Mouse (Mus musculus) cerebellum, adult 11-12 months (tissue): ENCODE results near the gene Ube3b.
A peak's percentile ranks its signal among the peaks of the same experiment; 100 is the strongest.

Source experiments
- DNase-seq: peaks from one replicate; pipeline ENCODE4 v3.0.0; 2022

Ube3b gene

DNA sequence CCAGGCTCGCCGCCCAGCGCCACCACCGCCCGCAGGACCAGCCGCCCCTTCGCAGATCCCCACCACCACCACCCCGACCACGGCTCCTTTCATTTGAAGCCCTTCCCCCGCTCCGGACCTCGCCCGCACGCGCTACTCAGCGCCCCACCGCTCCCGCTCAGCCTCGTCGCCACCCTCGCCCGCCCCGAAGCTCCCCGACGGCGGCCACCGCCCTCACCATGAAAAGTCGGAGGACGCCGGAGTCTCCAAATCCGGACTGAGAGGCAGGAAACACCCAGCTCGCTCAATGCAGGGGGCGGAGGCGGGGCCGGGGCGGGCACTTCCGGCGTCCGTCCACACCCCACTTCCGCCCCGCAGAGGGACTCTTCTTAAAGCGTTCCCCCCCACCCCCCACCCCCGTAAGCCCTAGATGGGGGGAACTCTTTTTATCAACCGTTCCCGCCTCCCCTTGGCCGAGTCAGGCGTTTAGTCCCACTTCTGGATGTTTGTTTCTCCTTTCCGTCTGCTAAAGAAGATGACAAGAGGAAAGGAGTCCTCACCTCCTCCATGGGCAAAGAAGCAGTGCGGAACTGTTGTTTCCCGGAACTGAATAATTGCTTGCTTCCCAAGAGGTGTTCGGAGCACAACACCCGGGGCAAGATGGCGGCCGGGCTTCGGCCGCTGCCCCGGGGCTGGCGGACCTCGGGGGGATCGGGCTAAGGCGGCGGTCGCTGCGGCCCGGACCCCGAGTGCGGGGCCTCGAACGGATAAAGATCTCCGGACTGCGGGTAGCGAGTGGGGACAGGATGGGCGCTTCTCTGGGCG lies at the start of gene Ube3b, which contains the start of gene Kctd10:
Gene Ube3b, plus strand, starts transcription at position 399 of the 804 bp plus-strand sequence.
Gene Kctd10, minus strand, starts transcription at position 300 of the 804 bp plus-strand sequence.
- DNase-seq: peak; percentile 75

DNA sequence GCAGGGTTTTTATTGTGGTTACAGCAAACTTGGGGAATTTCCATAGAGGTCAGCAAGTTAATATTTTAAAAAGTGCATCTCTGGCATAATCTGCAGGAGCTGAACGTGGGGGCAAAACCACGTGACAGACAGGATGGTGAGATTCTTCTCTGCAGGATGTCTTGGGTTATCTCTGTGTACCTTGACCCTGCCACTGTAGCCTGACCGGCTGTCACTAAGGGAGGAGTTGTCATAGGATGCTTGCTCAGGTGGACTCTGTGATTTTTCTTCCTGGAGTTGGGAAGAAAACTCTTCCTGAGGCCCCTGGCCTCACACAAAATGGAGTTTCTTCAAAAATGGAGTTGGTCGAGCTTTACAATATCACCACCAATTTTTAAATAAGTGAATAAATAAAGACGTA lies 37.4 kb upstream of the Ube3b start:
- DNase-seq: no peak

DNA sequence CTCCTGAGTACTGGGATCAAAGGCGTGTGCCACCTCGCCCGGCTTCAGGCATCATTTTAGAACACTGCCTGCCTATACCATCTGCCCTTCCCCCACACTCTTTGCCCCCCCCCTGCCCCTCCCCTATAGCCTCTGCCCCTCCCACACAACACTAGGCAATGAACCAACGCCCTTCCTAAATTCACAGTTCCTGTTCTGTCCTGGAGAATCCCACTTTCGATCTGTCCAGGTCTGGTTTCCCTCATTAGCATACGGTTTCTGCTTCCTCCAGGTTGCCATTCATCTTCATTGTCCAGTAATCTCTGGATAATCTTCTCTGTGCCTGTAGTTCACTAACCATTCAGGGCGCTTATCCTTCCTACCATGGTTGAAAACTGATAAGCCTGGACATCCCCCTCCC lies 36.8 kb upstream of the Ube3b start:
- DNase-seq: no peak

DNA sequence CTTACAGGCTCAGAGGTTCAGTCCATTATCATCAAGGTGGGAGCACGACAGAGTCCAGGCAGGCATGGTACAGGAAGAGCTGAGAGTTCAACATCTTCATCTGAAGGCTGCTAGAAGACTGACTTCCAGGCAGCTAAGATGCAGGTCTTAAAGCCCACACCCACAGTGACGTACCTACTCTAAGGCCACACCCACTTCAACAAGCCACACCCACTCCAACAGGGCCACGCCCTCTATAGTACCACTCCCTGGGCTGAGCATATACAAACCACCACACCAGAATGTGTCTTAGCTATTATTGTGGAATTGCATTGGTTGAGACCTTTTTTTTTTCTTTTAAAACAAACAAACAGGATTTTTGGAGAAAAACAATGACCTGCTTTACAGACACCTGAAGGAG lies 34.9 kb upstream of the Ube3b start:
- no peak for DNase-seq

DNA sequence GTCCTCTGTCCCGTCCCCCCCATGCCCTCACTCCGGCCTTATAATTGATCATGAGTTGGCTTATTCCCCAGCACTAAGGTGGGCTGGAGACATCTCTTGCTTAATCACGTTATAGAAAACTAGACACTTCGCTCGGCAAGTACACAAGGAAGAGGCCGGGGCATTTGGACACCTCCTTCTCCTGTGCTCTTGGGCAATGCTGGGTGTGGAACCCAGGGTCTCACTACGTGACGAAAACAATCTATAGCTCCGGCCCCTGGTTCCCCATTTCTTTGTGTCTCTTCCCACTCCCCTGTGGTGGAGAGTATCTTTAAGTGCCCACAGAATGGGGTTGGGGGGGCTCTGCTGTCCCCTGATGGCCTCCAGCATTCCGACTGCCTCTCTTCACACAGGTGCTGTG lies 33.4 kb upstream of the Ube3b start:
- no peak for DNase-seq

DNA sequence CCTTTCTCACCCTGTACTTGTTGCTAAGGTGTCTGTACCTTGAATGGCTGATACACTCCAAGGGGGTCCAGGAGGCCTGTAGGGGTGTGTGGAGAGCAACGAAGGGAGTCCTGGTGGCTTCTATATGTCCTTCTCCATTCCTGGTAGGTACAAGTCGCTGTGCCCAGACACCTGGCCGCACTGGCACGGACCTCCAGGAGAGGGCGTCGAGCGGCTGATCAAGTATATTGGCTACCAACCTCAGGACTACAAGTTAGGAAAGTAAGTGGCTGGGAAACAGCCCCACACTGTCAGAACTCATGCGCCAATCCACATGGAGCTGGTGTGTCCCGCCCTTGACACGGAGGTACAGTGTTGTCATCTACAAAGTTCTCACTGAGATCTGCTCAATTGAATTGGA lies 28.9 kb upstream of the Ube3b start:
- no peak for DNase-seq

DNA sequence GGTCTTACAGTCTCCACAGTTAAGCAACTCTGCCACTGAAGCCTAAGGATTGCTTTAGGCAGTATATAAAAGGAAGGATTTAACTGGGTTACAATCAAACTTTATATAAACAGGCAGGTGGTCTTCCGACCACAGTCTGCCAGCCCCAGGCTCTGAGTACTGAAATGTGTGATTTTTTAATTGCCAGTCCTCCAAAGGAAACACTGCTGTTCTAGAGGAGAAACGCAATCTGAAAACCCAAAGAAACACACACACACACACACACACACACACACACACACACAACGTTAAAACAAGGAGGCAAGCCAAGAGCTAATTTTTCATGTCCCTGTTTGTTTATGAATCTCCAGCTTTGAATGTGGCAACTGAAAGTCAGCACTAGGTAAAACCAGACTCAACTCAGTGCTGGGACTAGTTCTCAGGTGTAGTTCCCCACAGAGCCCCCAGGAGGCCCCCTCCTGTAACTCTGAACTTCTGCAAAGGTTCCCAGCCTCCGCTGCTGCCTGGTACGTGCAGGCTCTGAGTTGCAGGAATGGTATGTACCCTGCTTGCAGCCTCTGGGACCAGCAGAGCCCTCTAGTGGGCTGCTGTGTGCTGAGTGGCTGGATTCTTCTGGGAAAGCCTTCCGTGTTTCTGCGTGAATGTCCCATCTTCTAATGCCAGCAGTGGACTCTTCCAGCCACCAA lies 24.0 kb upstream of the Ube3b start:
- no peak for DNase-seq

DNA sequence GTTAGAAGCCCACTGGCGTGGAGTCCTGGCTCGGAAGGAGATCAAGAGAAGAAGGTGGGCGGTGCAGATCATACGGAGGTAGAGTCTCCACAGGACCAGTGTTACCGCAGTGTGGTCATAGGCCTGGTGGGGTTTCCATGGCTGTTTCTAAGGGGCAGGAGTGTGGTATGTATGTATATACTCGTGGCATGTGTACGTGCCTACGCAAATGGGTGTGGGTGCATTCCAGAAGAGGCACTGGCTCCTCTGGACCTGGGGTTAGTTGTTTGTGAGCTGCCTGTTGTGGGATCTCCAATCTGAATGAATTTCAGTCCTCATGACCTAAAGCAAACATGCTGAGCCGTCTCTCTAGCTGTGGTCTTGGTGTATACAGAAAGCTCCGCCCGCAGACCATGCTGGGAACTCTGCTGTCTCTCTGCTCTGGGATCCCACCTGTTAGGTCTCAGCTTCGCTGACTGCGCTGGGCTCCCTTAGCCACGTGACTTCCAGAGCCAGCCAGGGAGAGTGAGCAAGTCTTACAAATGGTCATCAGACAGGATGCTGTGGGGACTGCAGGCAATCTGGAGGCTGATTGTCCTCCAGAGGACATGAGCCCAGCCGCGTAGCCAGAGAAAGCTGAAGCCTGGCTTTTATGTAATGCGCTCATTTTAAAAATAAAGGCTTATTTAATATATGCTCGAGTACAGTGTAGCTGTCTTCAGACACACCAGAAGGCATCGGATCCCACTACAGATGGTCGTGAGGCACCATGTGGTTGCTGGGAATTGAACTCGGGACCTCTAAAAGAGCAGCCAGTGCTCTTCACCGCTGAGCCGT lies 23.3 kb upstream of the Ube3b start:
- no peak for DNase-seq

DNA sequence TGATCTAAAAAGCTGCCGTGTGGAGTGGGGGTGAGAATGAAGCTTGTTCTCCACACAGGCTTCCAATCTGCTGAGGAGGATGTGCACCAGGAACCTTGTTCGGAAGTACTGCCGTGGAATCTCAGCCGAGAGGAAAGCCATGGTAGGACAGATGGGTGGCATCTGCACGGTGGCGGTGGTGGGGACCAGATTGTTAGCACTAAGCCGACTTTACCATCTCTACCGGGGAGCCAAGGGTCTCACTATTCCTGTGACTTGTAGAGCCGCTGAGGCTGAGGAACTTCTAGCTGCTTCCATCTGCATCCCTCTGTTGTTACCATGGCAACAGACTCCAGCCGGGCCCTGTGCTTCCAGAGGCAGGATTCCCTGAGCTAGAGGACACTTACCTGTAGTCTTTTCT lies 21.6 kb upstream of the Ube3b start:
- DNase-seq: no peak

DNA sequence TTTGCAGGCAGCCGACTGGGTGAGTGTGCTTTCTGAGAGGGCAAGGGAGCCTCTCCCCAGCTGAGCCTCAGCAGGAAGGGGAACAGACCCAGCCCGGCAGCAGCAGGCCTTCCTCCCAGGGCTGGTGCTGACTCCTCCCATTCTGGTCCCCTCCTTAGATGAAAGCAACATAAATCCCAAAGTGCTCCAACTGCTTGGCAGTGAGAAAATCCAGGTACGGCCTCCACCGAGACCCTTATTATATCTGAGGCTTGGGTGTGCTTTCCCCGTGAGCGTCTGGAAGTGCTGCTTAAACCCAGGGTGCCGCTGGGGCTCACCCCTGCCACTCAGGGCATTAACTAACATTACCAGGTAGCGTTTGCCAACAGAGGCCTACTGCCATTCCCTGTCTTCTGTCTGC lies 20.8 kb upstream of the Ube3b start:
- DNase-seq: no peak

DNA sequence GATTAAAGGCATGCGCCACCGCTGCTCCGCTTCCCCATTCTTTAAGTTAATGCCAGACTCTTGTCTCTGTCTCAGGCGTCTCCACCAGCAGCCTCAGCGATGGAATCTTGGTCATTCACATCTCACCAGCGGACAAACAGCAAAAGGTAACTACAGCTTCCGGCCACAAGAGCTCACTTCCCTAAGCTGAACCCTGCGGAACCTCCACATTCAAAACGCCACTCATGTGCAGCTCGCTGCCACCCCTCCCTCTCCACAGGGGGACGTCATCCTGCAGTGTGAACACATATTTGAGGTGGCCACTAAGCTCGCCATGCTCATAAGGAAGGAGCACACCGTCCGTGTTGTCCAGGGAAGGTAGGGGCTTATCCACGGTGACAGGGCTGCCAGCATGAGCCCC lies 19.4 kb upstream of the Ube3b start:
- no peak for DNase-seq

DNA sequence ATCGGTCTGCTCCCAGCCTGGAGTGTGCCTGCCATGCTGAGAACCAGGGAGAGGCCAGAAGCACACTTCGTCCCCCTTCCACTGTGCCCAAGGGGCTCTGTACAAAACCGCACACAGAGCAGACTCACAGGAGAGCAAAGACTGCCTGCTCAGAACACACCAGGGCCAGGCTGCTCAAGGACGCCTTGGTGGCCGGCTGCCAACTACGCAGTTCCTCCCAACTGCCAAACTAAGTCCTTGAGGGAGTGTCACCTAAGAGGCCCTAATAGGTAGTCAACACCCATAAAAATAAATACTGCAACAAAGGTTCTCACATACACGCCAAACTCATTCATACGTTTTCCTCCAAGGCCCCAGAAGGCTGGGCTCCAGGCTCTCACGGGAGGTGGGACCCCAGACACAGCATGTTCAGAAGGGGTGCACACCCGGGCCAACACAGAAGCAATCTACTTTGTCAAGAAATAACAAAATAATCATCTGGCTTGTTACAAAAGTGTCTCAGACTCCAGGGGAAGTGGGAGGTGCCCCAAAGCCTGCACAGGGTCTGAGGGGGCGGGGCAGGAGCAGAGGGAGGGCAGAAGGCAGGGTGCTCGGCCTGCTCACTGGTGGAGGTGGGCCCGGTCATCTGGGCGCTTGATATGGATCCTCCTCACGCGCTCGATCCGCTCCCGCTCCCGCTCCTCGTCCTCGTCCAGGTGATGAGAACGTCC lies 15.2 kb upstream of the Ube3b start:
- DNase-seq: no peak

DNA sequence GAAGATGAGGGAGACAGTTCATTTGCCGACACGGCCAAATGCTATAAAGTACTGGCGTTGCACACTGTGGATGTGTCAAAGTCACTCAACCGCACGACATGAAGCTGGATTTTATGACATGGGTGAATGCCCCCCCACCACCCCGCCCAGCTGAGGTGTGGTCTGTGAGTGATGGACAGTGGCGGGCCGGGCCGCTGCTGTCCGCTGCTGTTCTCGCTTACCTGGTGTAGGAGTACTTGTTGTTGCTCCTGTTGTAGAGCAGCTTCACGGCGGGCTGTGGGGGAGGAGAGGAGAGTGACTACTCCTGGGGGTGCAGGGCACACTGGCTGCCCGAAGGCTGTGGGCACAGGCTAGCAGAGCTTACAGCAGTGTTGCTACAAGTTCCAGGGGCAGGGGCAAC lies 12.3 kb upstream of the Ube3b start:
- DNase-seq: no peak

DNA sequence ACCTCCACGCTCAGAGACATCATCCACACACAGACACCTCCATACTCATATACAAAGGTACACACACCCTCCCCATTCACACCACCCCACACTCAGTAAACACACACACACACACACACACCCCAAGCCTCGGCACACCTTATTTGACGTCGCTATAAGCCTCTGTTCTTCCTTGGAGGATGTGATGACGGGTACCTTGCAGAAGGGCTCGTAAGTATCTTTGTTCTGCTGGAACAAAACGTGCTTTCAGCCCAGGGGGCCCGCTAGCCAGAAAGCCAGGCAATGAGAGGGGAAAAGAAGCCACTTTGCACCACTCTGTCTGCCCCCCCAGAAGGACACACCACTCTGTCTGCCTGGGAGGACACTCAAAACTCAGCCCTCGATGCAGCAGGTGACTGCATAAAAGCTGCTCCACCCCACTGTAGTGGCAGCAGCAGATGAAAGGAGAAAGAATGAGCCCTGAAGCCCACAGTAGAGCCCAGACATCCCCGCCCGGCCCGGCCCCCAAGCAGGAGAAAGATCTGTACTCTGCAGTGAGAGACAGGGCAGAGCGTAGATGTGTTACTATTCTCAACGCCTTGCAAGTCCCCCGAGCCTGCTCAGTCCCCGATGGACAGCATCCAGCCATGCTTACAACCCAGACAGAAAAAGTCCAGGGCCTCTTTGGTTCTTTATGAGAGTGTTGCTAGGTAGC lies 11.5 kb upstream of the Ube3b start:
- no peak for DNase-seq

DNA sequence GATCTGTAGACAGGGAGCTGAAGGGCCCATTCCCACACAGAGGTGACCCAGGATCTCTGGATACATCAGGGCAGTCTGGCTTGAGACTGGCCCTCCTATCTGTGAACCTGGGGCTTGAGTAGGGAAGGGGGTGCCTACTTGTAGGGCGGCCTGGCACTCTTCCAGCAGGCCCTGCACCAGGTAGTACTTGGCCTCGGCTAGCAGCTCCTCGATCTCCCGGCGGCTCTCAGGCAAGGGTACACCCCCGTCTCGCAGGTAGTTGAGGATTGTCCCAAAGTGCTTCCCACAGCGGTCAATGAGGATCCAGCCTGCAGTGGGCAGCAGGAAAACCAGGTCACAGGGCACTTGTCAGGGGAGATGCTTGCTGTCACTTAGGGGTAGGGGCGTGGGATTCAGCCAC lies 10.5 kb upstream of the Ube3b start:
- DNase-seq: no peak

DNA sequence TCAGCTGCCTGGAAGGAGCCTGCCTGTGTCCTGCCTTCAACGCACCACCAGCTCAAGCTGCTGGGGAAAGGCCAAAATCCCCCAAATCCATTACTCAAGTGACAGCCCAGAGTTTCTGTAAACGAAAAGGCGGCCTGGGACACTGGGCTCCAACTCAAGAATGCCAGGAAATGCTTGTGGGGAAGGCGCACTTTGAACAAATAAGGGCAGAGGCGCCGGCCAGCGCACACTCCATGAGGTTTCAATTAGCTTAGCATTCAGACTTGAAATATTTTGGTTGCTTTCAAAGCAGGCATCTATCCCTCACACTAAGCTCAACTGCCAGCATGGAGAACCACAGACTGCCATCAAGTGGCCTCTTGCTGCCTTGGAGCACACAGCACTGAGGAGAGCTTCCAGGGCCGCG lies 10.0 kb upstream of the Ube3b start:
- DNase-seq: no peak

DNA sequence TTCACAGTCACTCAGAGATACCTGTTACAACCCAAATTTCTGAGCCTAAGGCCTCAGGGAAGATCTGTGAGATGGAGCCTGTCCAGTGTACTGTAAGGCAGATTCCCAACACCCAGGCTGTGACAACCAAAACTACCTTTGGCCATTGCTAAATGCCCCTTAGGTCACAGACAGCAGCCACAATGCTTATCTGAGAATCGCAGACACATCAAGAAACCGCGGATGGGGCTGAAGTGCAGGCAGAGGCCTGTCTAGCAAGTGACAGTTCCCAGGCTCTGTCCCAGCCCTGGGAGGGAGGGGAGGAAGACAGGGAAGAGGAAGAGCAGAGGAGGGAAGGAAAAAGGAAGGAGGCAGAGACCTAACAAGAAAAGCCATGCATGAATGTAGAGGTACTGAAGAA lies 9.1 kb upstream of the Ube3b start:
- DNase-seq: no peak

DNA sequence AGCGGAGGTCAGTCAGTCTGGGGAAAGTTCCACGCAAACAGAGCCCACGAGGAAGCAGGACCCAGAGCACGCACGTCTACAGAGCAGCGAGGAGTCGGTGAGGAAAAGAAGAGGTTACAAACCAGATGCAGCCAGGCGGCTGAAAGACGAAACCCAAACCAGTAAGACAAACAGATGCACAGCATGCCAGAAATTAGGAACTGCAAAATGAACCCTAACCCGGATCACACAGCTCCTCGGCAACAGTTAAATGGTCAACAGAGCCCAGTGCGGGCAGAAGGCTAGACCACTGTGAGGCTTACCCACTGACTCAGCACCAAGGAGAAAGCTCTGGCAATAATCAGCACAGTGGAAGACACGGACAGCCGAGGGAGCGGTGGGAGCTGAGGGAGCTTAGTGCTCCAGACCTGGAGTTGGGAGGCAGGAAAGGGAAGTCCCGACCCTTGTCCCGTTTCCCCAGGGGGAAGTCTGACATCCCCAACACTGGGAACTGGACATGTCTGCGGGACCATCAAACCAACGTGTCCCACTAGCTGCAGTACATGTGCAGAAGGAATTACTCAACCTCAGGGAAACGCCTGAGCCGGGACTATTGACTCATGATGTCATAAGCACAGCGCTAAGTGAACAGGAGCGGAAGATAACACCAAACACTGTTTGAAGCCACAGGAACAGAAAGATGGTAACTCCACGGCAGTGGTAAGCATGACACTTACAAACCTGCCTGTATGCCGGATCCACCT lies 8.5 kb upstream of the Ube3b start:
- no peak for DNase-seq

DNA sequence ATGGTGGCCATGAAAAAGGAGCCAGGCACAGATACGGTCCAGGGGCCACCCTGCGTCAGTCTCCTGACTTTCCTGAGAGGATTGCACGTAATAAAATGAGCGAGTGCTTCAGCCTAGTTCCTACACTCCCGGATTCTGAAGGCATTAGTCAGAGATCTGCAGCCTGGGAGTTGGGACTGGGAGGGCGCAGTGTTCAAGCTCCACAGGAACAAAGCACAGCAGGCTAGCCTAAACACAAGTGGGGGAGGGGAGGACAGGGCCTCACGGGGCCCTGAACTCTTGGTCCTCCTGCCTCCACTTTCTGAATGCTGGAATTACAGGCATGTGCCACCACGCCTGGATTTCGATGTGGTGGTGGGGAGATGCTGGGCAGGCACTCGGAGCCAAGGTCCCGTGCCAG lies 7.8 kb upstream of the Ube3b start:
- no peak for DNase-seq

DNA sequence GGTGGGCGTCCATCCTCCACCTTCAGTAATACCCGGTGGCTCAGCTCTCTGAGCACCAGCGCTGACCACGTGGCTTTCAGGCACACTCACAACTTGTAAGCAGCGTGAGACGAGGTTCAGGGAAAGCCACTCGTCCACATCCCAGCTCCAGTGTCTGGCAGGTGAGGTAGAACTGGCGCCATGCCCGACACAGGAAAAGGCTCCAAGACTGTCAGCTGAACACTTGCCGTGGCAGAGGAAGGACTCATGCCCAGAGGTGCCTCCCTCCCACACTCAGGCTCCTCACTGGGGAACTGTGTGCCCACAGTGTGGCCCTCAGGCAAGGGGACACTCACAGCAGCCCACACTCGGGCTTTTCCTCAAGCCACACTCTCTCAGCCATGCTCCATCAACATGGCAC lies 7.2 kb upstream of the Ube3b start:
- no peak for DNase-seq

DNA sequence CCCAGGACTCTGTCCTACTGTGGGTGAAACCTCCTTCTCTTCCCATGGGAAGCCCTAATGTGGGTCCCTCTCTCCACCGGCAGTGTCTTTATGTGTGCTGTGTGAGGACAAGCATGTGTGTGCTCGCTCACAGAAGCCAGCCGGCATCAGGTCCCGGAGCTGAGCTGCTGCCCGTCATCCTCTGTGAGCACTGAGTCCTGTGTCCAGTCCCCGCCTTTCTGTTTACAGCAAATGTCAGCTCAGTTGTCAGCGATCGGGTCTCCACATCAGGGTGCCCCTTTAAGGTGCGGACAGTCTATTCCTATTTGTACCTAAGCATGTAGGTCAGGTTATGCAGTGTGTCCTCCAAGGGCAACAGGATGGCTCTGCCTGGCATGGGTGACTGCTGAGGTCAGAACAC lies 6.8 kb upstream of the Ube3b start:
- DNase-seq: no peak
